Mouse (Mus musculus) heart, adult 2 months (tissue): ENCODE results near the gene Ankdd1a. TPM values are rescaled to one million over a fixed set of nuclear protein-coding genes. Genes with fewer than 3 reads are reported as not detected.

Experiments used
- DNase-seq, 2 experiments: peaks; one replicate each; pipeline ENCODE4 v3.0.0; 2021
- H3K27ac ChIP-seq: fragments of 200-600 bp; 2 replicates; pipeline ENCODE4 v1.8.1; 2022
- H3K27me3 ChIP-seq: fragments of 200-500 bp; 2 replicates; pipeline ENCODE4 v1.6.1; 2012; ENCODE audit warnings: mild to moderate bottlenecking, low read length, inconsistent platforms, mixed read lengths; ENCODE audit not compliant: control insufficient read depth, insufficient read depth
- H3K36me3 ChIP-seq: fragments of 200-500 bp; 2 replicates; pipeline ENCODE4 v1.6.1; 2012; ENCODE audit warnings: low read length, inconsistent platforms; ENCODE audit not compliant: control insufficient read depth, insufficient read depth
- H3K4me1 ChIP-seq: fragments of 200-500 bp; 2 replicates; pipeline ENCODE4 v1.6.1; 2011; ENCODE audit warnings: low read length; ENCODE audit not compliant: control insufficient read depth, insufficient read depth
- H3K4me3 ChIP-seq: fragments of 200-600 bp; 2 replicates; pipeline ENCODE4 v1.8.1; 2022
- H3K79me2 ChIP-seq: fragments of 200-500 bp; replicated peaks from 2 replicates; pipeline ENCODE4 v1.6.1; 2012; ENCODE audit warnings: mild to moderate bottlenecking, inconsistent platforms, low read length, moderate library complexity, mixed read lengths; ENCODE audit not compliant: control insufficient read depth, insufficient read depth
- H3K9ac ChIP-seq: fragments of 200-500 bp; 2 replicates; pipeline ENCODE4 v1.6.1; 2012; ENCODE audit warnings: low read depth, mild to moderate bottlenecking, control low read depth, inconsistent platforms, low read length, mixed read lengths
- CTCF ChIP-seq: fragments of 200-600 bp; IDR thresholded peaks from 2 replicates; pipeline ENCODE4 v1.8.1; 2022; ENCODE audit warnings: antibody characterized with exemption, mild to moderate bottlenecking, moderate library complexity
- EP300 ChIP-seq: fragments of 200-500 bp; IDR thresholded peaks from 2 replicates; pipeline ENCODE4 v1.6.1; 2011; ENCODE audit warnings: low read depth, low read length, control low read depth; ENCODE audit not compliant: insufficient read depth
- POLR2A ChIP-seq: fragments of 200-500 bp; IDR thresholded peaks from 2 replicates; pipeline ENCODE4 v1.6.1; 2011; ENCODE audit warnings: mild to moderate bottlenecking, low read depth, low read length, control low read depth; ENCODE audit not compliant: insufficient read depth
- WGBS: fragments of 180-500 bp; shearing (Covaris S2); methylation state at CpG from one replicate; pipeline ENCODE4 v1.1.7; 2018; 5-methylcytosine and 5-hydroxymethylcytosine counted together
- intact Hi-C: fragments of 180-260 bp; cut with DNase I; formaldehyde crosslinking; loops from one replicate; pipeline ENCODE4 v1.15.1; 2025
- long read RNA-seq: library from polyadenylated mRNA; stranded (forward); transcript quantifications from one replicate; pipeline ENCODE4 v2.0.0, GENCODE M21; 2021
- polyA plus RNA-seq: library from polyadenylated mRNA; depleted of rRNA; stranded (reverse); fragments of >200 nt; gene quantifications from 2 replicates; pipeline ENCODE4 v1.2.3, GENCODE M21; 2012; rRNA removed
- total RNA-seq, 2 experiments: library from RNA; stranded (reverse); gene quantifications; 2 replicates each; pipeline ENCODE4 v1.2.3; 2021

Gene Ankdd1a
- total RNA-seq = not detected
- not detected in 2 replicates for polyA plus RNA-seq
- long read RNA-seq = 0 reads

DNA sequence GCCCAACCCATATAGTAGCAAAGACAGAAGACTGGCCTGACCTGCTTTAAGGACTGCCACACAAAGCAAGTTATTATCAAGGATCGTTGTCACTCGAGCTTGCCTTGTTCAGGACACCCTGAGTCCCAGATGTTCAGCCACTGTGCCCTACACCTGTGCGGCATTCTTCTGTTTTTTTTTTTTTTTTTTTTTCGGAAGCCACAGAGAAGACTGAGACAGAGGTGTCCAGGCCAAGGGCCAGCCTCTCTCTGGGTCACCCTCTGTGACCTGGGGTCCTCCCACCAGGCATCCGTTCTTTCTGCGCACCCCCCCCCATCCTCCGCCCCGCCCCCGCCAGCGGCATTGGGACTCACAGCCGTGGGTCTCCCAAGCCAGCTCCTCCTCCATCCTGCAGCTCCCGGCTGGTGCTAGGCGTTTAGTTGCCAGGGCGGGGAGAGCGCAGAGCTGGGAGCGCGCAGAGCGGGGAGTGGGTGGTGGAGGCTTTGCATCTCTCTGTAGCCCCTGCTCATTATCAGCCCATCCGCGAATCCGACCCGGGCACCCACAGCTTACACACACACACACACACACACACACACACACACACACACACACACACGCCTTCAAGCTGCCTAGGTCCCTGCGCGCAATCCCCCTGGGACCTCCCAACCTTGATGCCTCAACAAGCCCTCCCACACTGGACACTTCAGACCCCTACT is at the start of gene Ankdd1a:
TSS of gene Ankdd1a (minus strand) at position 387 of the 698 bp plus-strand sequence.
- TF ChIP-seq EP300 = no peak
- no peak for TF ChIP-seq CTCF
- TF ChIP-seq POLR2A = no peak
- DNase-seq = no peak
- peaks cover 1% of the 10 kb centered on the region; the same call in 1 of the 2 replicates for H3K4me1 ChIP-seq
- H3K9ac ChIP-seq = no peak within 1 kb of the TSS
- H3K79me2 ChIP-seq = no peaks in the 10 kb centered on the region
- intact Hi-C loops = no loop called here
- H3K27ac ChIP-seq = no peak within 1 kb of the TSS
- H3K4me3 ChIP-seq = no peak within 1 kb of the TSS
- WGBS = 18% methylated on average over 25 of the region's 25 CpGs
- 0 out of 2 replicates have a peak, but pooled peaks cover 2% of the 10 kb centered on the region for H3K27me3 ChIP-seq
- H3K36me3 ChIP-seq = no peaks in the 10 kb centered on the region

- intact Hi-C loops = no loop called here
- Histone ChIP-seq H3K4me1 (peaks cover 2% of the 10 kb centered on the region; the same call in 1 of the 2 replicates), H3K79me2 (no peaks in the 10 kb centered on the region; the same call in 1 of the 2 replicates), H3K36me3 (no peaks in the 10 kb centered on the region; the same call in 1 of the 2 replicates), H3K27me3 (no peaks in the 10 kb centered on the region), H3K27ac (peak overlapping the region; percentile 56), H3K4me3 (no peak overlapping the region), H3K9ac (no peak overlapping the region)
- peak; percentile 65 to 80 for DNase-seq
- TF ChIP-seq POLR2A (no peak), CTCF (no peak), EP300 (0 out of 2 replicates have a peak, but pooled peaks have one; percentile 27)
- 66% methylated on average over 6 of the region's 6 CpGs for WGBS
These were observed 49.5 kb upstream of the Ankdd1a start for GRCm38 (mm10) chr9:65569491-65569971.

DNA sequence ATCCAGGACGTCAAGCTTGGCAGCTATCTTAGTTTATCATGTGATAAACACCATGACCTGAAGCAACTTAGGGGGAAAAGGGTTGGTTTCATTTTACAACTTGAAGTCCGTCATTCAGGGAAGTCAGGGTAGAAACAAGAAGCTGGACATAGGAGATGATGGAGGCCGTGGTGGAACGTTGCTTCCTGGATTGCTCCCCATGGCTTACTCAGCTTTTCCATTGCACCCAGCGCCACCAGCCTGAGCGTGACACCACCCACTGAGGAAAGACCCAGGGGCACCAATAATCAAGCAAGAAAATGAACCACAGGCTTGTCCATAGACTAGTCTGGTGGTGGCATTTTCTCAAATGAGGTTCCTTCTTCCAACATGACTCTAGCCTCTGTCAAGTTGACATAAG is 48.8 kb upstream of the Ankdd1a start:
- no peaks in the 10 kb centered on the region; the same call in 1 of the 2 replicates for H3K36me3 ChIP-seq
- H3K4me1 ChIP-seq = peaks cover 4% of the 10 kb centered on the region; the same call in 1 of the 2 replicates
- 71% methylated on average over 6 of the region's 6 CpGs for whole genome bisulfite sequencing
- TF ChIP-seq CTCF (no peak), POLR2A (no peak), EP300 (no peak)
- no peak overlapping the region for H3K4me3 ChIP-seq
- no peaks in the 10 kb centered on the region; the same call in 1 of the 2 replicates for H3K79me2 ChIP-seq
- intact Hi-C loops = no loop called here
- H3K27ac ChIP-seq = peak overlapping the region; percentile 56
- H3K9ac ChIP-seq = no peak overlapping the region
- DNase-seq = peak in 1 of 2 experiments; percentile 46
- no peaks in the 10 kb centered on the region for H3K27me3 ChIP-seq

DNA sequence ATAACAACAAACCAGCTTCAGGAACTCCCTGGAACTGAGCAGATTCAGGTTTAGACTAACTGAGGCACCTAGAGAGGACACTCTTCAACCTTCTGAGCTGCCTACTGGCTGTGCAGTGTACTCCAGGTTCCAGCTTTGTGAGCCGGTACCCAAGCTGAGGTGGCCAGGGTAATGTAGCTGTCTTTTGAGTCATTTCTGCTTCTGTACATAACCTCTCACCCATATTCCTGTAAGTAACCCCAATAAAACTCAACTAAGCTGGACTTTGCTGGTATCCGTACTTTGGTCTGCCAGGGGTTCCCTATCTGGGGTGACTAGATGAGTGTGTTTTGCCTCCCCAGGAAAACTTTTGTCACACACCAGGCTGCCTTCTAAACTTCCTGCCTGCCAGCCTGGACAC is 44.7 kb upstream of the Ankdd1a start:
- H3K36me3 ChIP-seq = peaks cover 3% of the 10 kb centered on the region
- no peaks in the 10 kb centered on the region for H3K79me2 ChIP-seq
- H3K9ac ChIP-seq = no peak overlapping the region
- no peak for DNase-seq
- intact Hi-C loops = no loop called here
- TF ChIP-seq CTCF (no peak), EP300 (no peak), POLR2A (no peak)
- no peak overlapping the region for H3K4me3 ChIP-seq
- H3K27me3 ChIP-seq = no peaks in the 10 kb centered on the region
- no peak overlapping the region for H3K27ac ChIP-seq
- H3K4me1 ChIP-seq = peaks cover 20% of the 10 kb centered on the region
- 90% methylated on average over 2 of the region's 2 CpGs for WGBS

- Histone ChIP-seq H3K36me3 (peaks cover 3% of the 10 kb centered on the region), H3K4me1 (peaks cover 19% of the 10 kb centered on the region), H3K27ac (peak overlapping the region; percentile 71), H3K79me2 (no peaks in the 10 kb centered on the region), H3K9ac (no peak overlapping the region), H3K27me3 (no peaks in the 10 kb centered on the region), H3K4me3 (no peak overlapping the region)
- intact Hi-C loops = no loop called here
- 84% methylated on average over 5 of the region's 5 CpGs for WGBS
- no peak for TF ChIP-seq EP300
- TF ChIP-seq CTCF = no peak
- no peak for TF ChIP-seq POLR2A
- no peak for DNase-seq
These were observed 43.1 kb upstream of the Ankdd1a start for GRCm38 (mm10) chr9:65563073-65563472.

- 35% methylated on average over 4 of the region's 4 CpGs for WGBS
- no peaks in the 10 kb centered on the region for H3K79me2 ChIP-seq
- H3K9ac ChIP-seq = no peak overlapping the region
- H3K4me1 ChIP-seq = peaks cover 19% of the 10 kb centered on the region
- no peaks in the 10 kb centered on the region for H3K27me3 ChIP-seq
- TF ChIP-seq EP300 (0 out of 2 replicates have a peak, but pooled peaks have one; percentile 38), CTCF (no peak), POLR2A (no peak)
- no peak overlapping the region for H3K4me3 ChIP-seq
- intact Hi-C loops = no loop called here
- DNase-seq = peak; percentile 74 to 84
- peak overlapping the region; percentile 71 for H3K27ac ChIP-seq
- peaks cover 3% of the 10 kb centered on the region for H3K36me3 ChIP-seq
These were observed 42.1 kb upstream of the Ankdd1a start for GRCm38 (mm10) chr9:65562081-65562506.
